Mouse (Mus musculus) layer of hippocampus, postnatal 10 days (tissue): ENCODE measurements around the gene Creg1. TPM values are rescaled to one million over a fixed set of nuclear protein-coding genes. Genes with fewer than 3 reads are reported as not detected.

Experiments
- DNase-seq, 2 experiments: peaks; one replicate each; pipeline ENCODE4 v3.0.0; 2021; ENCODE audit warnings: low spot score in 2 of 2
- total RNA-seq, 2 experiments: library from RNA; stranded (reverse); gene quantifications; 2 replicates each; pipeline ENCODE4 v1.2.3; 2021

Gene Creg1
- total RNA-seq, 2 experiments from 2014 or later, result 18.7 to 23.7 TPM

- no peak for DNase-seq
These were observed 18.4 kb downstream of the Creg1 start for GRCm38 (mm10) chr1:165781911-165782310.

- DNase-seq, result no peak
These were observed 22.8 kb downstream of the Creg1 start for GRCm38 (mm10) chr1:165786296-165786695.

- DNase-seq, result no peak
These were observed 25.0 kb downstream of the Creg1 start, which contains the start of gene Cd247 for GRCm38 (mm10) chr1:165788511-165788910. Gene Cd247 (plus strand): TSS chr1:165788681.

- no peak for DNase-seq
These were observed 25.6 kb downstream of the Creg1 start for GRCm38 (mm10) chr1:165789066-165789660.

- DNase-seq, result no peak
These were observed 26.4 kb downstream of the Creg1 start for GRCm38 (mm10) chr1:165789963-165790362.

- DNase-seq, result no peak
These were observed 27.1 kb downstream of the Creg1 start for GRCm38 (mm10) chr1:165790461-165791210.

- DNase-seq, result no peak
These were observed 27.9 kb downstream of the Creg1 start for GRCm38 (mm10) chr1:165791411-165791810.

- DNase-seq, result no peak
These were observed 38.3 kb downstream of the Creg1 start for GRCm38 (mm10) chr1:165801709-165802310.

- no peak for DNase-seq
These were observed 39.6 kb downstream of the Creg1 start for GRCm38 (mm10) chr1:165803107-165803506.

- DNase-seq, result no peak
These were observed 40.6 kb downstream of the Creg1 start for GRCm38 (mm10) chr1:165804133-165804532.

- DNase-seq, result no peak
These were observed 47.1 kb downstream of the Creg1 start for GRCm38 (mm10) chr1:165810633-165811032.

- no peak for DNase-seq
These were observed 47.6 kb downstream of the Creg1 start for GRCm38 (mm10) chr1:165811170-165811569.

- no peak for DNase-seq
These were observed 49.2 kb downstream of the Creg1 start for GRCm38 (mm10) chr1:165812775-165813174.

GRCm38 (mm10) chr1:165814116-165814515 lies 50.6 kb downstream of the Creg1 start:
- no peak for DNase-seq

GRCm38 (mm10) chr1:165814521-165815278 lies 51.2 kb downstream of the Creg1 start:
- no peak for DNase-seq

GRCm38 (mm10) chr1:165816391-165816790 lies 52.8 kb downstream of the Creg1 start:
- no peak for DNase-seq

- DNase-seq, result no peak
These were observed 53.7 kb downstream of the Creg1 start for GRCm38 (mm10) chr1:165817264-165817663.

GRCm38 (mm10) chr1:165818145-165818860 lies 54.8 kb downstream of the Creg1 start:
- no peak for DNase-seq

- DNase-seq, result no peak
These were observed 55.6 kb downstream of the Creg1 start for GRCm38 (mm10) chr1:165819147-165819546.

GRCm38 (mm10) chr1:165822031-165822430 lies 58.5 kb downstream of the Creg1 start:
- DNase-seq, result no peak
